Mouse (Mus musculus): Measurements from ENCODE around the gene Abhd16b.

- TF ChIP-seq CHD2 (IDR thresholded peaks at IDR 0.05; ENCODE audit: low read depth, low read length) (no peak), MAFK (IDR thresholded peaks at IDR 0.05; ENCODE audit: insufficient read depth, low read depth, low read length) (no peak), HCFC1 (IDR thresholded peaks at IDR 0.05; ENCODE audit: borderline replicate concordance, insufficient read depth, low read length) (no peak), ZC3H11A (IDR thresholded peaks at IDR 0.05; ENCODE audit: borderline replicate concordance, low read depth, low read length) (no peak)
Measured at GRCm38 (mm10) chr2:181541761-181542380, 48.9 kb downstream of the Abhd16b start.
